Mouse (Mus musculus) hindbrain, embryonic 11.5 days (tissue): ENCODE results near the gene Ndufaf2. TPM values are rescaled to one million over a fixed set of nuclear protein-coding genes. Genes with fewer than 3 reads are reported as not detected.
A peak's percentile ranks its signal among the peaks of the same experiment; 100 is the strongest.

Experiments used
- ATAC-seq: fragments of 200-750 bp; cut with Nextera tagmentation; 2 replicates; pipeline ENCODE4 v1.8.0; 2017; ENCODE audit warnings: mild to moderate bottlenecking, moderate TSS enrichment, moderate library complexity; ENCODE audit not compliant: low FRiP score
- DNase-seq: peaks from one replicate; pipeline ENCODE4 v3.0.0-alpha.2; 2015; ENCODE audit warnings: low spot score
- H3K27ac ChIP-seq: fragments of 300-500 bp; sonication (generic); 2 replicates; pipeline ENCODE4 v1.5.1; 2014; ENCODE audit warnings: mild to moderate bottlenecking, low read depth, low read length
- H3K27me3 ChIP-seq: fragments of 300-500 bp; sonication (generic); 2 replicates; pipeline ENCODE4 v1.6.1; 2014; ENCODE audit warnings: mild to moderate bottlenecking, low read length, moderate library complexity, mixed read lengths; ENCODE audit not compliant: control insufficient read depth, insufficient read depth
- H3K36me3 ChIP-seq: fragments of 300-500 bp; sonication (generic); 2 replicates; pipeline ENCODE4 v1.6.1; 2014; ENCODE audit warnings: mild to moderate bottlenecking, low read length, moderate library complexity, mixed read lengths; ENCODE audit not compliant: control insufficient read depth, insufficient read depth
- H3K4me1 ChIP-seq: fragments of 300-500 bp; sonication (generic); replicated peaks from 2 replicates; pipeline ENCODE4 v1.6.1; 2014; ENCODE audit warnings: low read length, mixed read lengths; ENCODE audit not compliant: control insufficient read depth, insufficient read depth
- H3K4me2 ChIP-seq: fragments of 300-500 bp; sonication (generic); replicated peaks from 2 replicates; pipeline ENCODE4 v1.6.1; 2014; ENCODE audit warnings: mild to moderate bottlenecking, low read depth, low read length
- H3K4me3 ChIP-seq: fragments of 300-500 bp; sonication (generic); 2 replicates; pipeline ENCODE4 v1.5.1; 2014; ENCODE audit warnings: low read depth, low read length
- H3K9ac ChIP-seq: fragments of 300-500 bp; sonication (generic); 2 replicates; pipeline ENCODE4 v1.6.1; 2014; ENCODE audit warnings: low read depth, low read length
- H3K9me3 ChIP-seq: fragments of 300-500 bp; sonication (generic); 2 replicates; pipeline ENCODE4 v1.6.1; 2016; ENCODE audit warnings: low read length; ENCODE audit not compliant: control insufficient read depth
- WGBS: fragments of 180-500 bp; shearing (Covaris S2); extraction: QIAGEN DNeasy Blood & Tissue Kit; methylation state at CpG from one replicate; pipeline ENCODE4 v1.1.7; 2014; 5-methylcytosine and 5-hydroxymethylcytosine counted together
- polyA plus RNA-seq: library from polyadenylated mRNA; unstranded; fragments of >200 nt; fragmentation: Nextera tagmentation; extraction: Ambion mirVana; gene quantifications from 2 replicates; pipeline ENCODE4 v1.2.1, GENCODE M21; 2014

Ndufaf2 gene
- polyA plus RNA-seq, 1 experiment from 2014 or later: 84.7 TPM

DNA sequence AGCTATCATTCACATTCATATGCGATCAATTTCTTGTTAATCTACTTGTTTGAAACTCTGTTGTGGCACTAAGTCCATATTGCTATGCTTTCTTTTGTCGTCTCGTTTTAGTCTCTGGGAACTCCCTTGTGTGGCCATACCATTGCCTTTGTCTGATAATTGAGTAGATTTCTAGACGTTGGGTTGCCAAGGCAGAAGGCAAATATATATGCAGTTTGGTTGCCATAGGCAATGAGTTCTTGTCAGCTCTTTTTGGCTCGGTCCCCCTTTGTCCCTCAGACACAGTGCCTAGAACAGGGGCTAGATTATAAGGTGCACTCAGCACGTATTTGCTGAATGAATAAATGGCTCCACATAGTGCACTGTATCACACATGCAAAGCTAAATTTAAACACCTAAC is 94.1 kb downstream of the Ndufaf2 start:
- no peaks in the 10 kb centered on the region for H3K36me3 ChIP-seq
- no peak overlapping the region for H3K9ac ChIP-seq
- ATAC-seq: peak; percentile 82
- H3K9me3 ChIP-seq: no peaks in the 10 kb centered on the region
- DNase-seq: peak; percentile 63
- 34% methylated on average over 6 of the region's 6 CpGs for WGBS
- no peak overlapping the region; the same call in 1 of the 2 replicates for H3K27ac ChIP-seq
- no peak overlapping the region for H3K4me3 ChIP-seq
- H3K4me2 ChIP-seq: no peak overlapping the region
- peaks cover 3% of the 10 kb centered on the region for H3K4me1 ChIP-seq
- no peaks in the 10 kb centered on the region for H3K27me3 ChIP-seq

GRCm38 (mm10) chr13:108063374-108064134 is 94.9 kb downstream of the Ndufaf2 start:
- peak overlapping the region; percentile 70 for H3K27ac ChIP-seq
- H3K4me2 ChIP-seq: no peak overlapping the region
- no peaks in the 10 kb centered on the region for H3K36me3 ChIP-seq
- H3K4me1 ChIP-seq: peaks cover 3% of the 10 kb centered on the region
- ATAC-seq: peak; percentile 46; the same call in 1 of the 2 replicates
- H3K27me3 ChIP-seq: no peaks in the 10 kb centered on the region
- no peak overlapping the region for H3K4me3 ChIP-seq
- H3K9me3 ChIP-seq: no peaks in the 10 kb centered on the region
- no peak for DNase-seq
- H3K9ac ChIP-seq: 0 out of 2 replicates have a peak overlapping the region, but pooled peaks have one; percentile 8
- WGBS: 74% methylated on average over 11 of the region's 11 CpGs

DNA sequence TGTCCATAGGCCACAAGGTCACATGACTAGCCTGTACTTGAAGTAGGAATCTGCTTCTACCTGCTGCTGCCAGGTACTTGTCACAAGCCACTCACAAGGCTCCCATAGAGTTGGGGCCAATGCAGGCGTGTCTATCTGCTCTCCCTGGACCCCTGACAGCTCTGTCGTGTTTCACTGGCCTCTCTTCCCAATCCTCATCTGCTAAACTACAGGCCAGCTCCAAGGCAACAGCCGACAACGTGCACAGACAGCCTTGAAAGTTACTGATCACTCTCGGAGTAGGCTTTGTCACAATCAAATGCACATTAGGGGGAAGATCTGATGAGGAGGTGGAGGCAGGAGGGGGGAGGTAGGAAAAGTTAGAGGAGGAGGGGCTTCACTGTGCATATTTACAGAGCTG is 95.5 kb downstream of the Ndufaf2 start:
- ATAC-seq (0 out of 2 replicates have a peak, but pooled peaks have one; percentile 1), DNase-seq (no peak)
- Histone ChIP-seq H3K9ac (no peak overlapping the region), H3K4me1 (peaks cover 3% of the 10 kb centered on the region), H3K4me2 (no peak overlapping the region), H3K27me3 (no peaks in the 10 kb centered on the region), H3K36me3 (no peaks in the 10 kb centered on the region), H3K4me3 (no peak overlapping the region), H3K27ac (no peak overlapping the region), H3K9me3 (no peaks in the 10 kb centered on the region)
- WGBS: 65% methylated on average over 5 of the region's 5 CpGs

GRCm38 (mm10) chr13:108060936-108061578 is 97.4 kb downstream of the Ndufaf2 start:
- DNase-seq: no peak
- Histone ChIP-seq H3K36me3 (no peaks in the 10 kb centered on the region), H3K4me2 (no peak overlapping the region), H3K27me3 (no peaks in the 10 kb centered on the region), H3K27ac (no peak overlapping the region), H3K9me3 (no peaks in the 10 kb centered on the region), H3K4me1 (peaks cover 3% of the 10 kb centered on the region), H3K4me3 (no peak overlapping the region), H3K9ac (no peak overlapping the region)
- WGBS: 47% methylated on average over 8 of the region's 8 CpGs
- ATAC-seq: no peak

DNA sequence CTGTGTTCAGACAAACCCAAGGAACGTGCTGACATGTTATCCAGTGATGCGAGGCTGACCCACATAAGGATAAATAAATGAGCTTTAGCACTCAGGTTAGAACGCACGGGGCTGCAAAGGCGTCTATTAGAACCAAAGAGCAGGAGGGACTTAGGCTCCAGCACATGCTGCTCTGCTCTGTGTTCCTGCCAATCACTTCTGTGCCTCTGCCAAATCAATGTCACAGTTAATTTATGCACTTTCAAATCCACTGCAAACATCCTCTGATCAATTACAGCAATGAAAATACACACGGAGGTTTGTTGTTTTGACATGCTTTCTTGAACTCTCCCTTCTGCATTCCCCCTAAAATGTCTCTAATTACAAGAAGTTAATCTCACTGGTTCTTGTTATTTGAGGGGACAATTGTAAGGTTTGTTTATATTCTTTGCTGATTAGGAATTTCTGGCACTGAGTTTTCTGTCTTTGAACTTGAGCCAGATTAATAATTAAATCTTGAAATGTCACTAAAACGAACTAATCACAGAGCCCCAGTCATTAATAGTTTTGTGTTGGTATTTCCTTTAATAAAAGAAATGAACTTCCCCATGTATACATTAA is 98.0 kb downstream of the Ndufaf2 start:
- Histone ChIP-seq H3K27me3 (no peaks in the 10 kb centered on the region), H3K9ac (no peak overlapping the region), H3K36me3 (no peaks in the 10 kb centered on the region), H3K4me1 (peaks cover 3% of the 10 kb centered on the region), H3K9me3 (no peaks in the 10 kb centered on the region), H3K4me2 (no peak overlapping the region), H3K4me3 (no peak overlapping the region), H3K27ac (no peak overlapping the region)
- DNase-seq (no peak), ATAC-seq (no peak)
- 53% methylated on average over 7 of the region's 7 CpGs for WGBS

- DNase-seq: no peak
Observed at GRCm38 (mm10) chr13:108056896-108057295, 101.5 kb downstream of the Ndufaf2 start.

DNA sequence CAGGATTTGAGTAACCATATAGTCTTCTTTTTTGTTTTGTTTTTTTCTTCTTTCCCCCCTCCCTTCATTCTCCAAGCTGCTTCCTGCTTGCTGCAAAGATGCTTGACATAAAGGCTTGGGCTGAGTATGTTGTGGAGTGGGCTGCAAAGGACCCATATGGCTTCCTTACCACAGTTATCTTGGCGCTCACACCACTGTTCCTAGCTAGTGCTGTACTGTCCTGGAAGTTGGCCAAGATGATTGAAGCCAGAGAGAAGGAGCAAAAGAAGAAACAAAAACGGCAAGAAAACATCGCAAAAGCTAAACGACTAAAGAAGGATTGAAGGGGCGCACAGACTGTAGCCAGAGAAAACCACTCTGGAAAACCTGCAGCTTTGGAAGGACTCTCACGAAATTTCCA is 111.1 kb downstream of the Ndufaf2 start:
- no peak for ATAC-seq
- Histone ChIP-seq H3K4me2 (no peak overlapping the region), H3K36me3 (no peaks in the 10 kb centered on the region), H3K4me1 (peaks cover 5% of the 10 kb centered on the region; the same call in 1 of the 2 replicates), H3K9me3 (no peaks in the 10 kb centered on the region), H3K4me3 (no peak overlapping the region), H3K9ac (no peak overlapping the region), H3K27ac (no peak overlapping the region), H3K27me3 (no peaks in the 10 kb centered on the region)
- 93% methylated on average over 6 of the region's 6 CpGs for WGBS
- DNase-seq: no peak

More at GRCm38 (mm10) chr13:108056896-108057295, 101.5 kb downstream of the Ndufaf2 start:
- Histone ChIP-seq H3K4me2 (no peak overlapping the region), H3K9me3 (no peaks in the 10 kb centered on the region), H3K36me3 (no peaks in the 10 kb centered on the region), H3K9ac (no peak overlapping the region), H3K4me3 (no peak overlapping the region), H3K4me1 (no peaks in the 10 kb centered on the region), H3K27me3 (no peaks in the 10 kb centered on the region), H3K27ac (no peak overlapping the region)
- 79% methylated on average over 3 of the region's 3 CpGs for WGBS
- ATAC-seq: no peak

GRCm38 (mm10) chr13:108046891-108047290 is 111.5 kb downstream of the Ndufaf2 start:
- WGBS: 85% methylated on average over 6 of the region's 6 CpGs
- H3K27me3 ChIP-seq: no peaks in the 10 kb centered on the region
- no peaks in the 10 kb centered on the region for H3K9me3 ChIP-seq
- no peaks in the 10 kb centered on the region for H3K36me3 ChIP-seq
- ATAC-seq (no peak), DNase-seq (no peak)
- no peak overlapping the region for H3K9ac ChIP-seq
- H3K4me2 ChIP-seq: no peak overlapping the region
- no peak overlapping the region for H3K4me3 ChIP-seq
- no peak overlapping the region for H3K27ac ChIP-seq
- H3K4me1 ChIP-seq: peaks cover 5% of the 10 kb centered on the region; the same call in 1 of the 2 replicates
